Mouse (Mus musculus): ENCODE measurements around the gene Cpeb3. TPM values are rescaled to one million over a fixed set of nuclear protein-coding genes. Genes with fewer than 3 reads are reported as not detected.
"Not testable (repeated sequence)": the region's sequence is repeated elsewhere in the genome, so short reads cannot be mapped to it uniquely, and the experiment has no call there.

The Cpeb3 gene
- 10 to 100 TPM; 38.5 to 45.0 TPM for total RNA-seq (2021)

- peak; percentile 45 for DNase-seq
Measured at GRCm38 (mm10) chr19:37208176-37208755, at the start of gene Cpeb3. Gene Cpeb3, minus strand, starts transcription at chr19:37208601.

- DNase-seq, result no peak
Measured at GRCm38 (mm10) chr19:37255321-37255720, 46.9 kb upstream of the Cpeb3 start.

- no peak for DNase-seq
Measured at GRCm38 (mm10) chr19:37252104-37252503, 43.7 kb upstream of the Cpeb3 start.

- no peak for DNase-seq
Measured at GRCm38 (mm10) chr19:37248199-37248598, 39.8 kb upstream of the Cpeb3 start.

DNA sequence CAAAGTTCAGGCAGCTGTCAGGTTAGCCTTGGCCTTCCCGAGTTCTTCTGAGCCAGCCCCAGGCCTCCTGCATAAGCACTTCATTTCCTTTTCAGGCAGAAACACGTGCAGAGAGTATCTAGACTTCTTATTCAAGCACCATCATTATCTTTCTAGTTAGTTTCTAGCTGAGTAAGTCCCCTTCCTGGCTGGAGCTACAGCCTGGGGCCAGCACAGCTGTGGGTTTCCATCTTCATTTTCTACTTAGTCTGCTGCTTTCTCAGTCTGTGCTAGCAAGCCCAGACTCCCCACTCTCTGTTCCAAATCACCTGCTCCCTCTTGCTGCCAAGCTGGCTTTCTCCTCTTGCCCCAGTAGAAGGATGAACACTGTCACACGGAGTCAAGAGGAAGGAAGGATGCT is 38.5 kb upstream of the Cpeb3 start:
- no peak for DNase-seq

GRCm38 (mm10) chr19:37242707-37243106 is 34.3 kb upstream of the Cpeb3 start:
- no peak for DNase-seq

DNA sequence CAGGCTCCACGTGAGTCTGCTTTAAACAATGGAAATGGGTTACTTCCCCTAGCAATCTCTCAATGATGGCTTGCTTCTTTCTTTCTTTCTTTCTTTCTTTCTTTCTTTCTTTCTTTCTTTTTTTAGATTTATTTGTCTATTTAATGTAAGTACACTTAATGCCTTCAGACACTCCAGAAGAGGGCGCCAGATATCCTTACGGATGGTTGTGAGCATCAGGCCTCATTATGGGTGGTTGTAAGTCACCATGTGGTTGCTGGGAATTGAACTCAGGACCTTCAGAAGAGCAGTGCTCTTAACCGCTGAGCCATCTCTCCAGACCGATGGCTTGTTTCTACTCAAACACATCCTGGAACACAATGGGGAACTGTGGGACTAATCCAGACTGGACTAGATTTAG is 32.8 kb upstream of the Cpeb3 start:
- no peak for DNase-seq

- DNase-seq, result peak; percentile 66
Measured at GRCm38 (mm10) chr19:37239096-37239495, 30.7 kb upstream of the Cpeb3 start.

DNA sequence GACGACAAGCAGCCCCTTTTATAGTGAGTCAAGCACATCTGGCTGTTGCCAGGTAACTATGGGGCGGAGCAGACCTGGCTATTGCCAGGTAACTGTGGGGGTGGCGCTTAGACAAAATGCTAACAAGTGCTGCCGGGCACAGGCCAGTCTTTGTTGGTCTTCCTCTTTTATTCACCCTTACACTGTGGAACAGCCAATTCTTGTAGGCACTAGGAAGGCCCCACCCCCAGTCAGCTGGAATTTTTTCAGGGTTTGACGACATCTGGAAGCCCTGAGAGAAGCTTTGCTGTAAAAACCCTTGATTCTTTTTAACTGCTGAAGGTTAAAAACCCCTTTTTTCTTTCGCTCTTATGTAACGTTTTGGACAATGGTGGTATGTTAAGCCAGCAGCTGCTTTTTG is 30.2 kb upstream of the Cpeb3 start:
- DNase-seq, result no peak

DNA sequence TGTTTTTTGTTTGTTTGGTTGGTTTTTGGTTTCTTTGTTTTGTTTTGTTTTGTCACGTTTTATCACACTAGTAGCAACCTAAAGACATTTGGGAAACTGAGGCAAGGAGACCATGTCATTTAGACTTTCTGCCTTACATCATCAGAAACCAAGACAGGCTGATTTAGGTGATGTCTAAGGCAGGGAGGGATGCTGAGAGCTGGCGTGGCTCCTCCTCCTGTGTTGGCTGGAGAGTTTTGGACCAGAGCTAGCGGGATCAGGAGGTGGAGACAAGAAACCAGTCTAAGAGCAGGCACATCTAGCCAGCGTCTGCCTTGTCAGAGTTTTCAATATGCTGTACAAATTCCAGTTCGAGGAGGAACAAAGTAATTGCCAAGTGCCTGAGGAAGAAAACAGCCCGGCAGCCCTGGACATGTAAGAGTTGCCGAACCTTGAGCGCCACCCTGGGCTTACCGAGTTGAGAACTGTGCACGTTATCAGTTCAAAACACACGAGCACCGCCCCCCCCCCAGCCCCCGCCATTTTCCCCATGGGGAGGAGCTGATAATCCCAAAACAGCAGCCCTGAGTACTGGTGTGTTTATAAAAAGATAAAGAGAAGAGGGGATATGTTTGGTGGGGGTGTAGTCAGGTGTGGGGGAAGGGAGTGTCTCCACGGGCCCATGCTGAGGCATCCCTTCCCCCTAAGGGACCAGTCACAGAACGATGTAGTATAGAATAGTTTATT is 29.5 kb upstream of the Cpeb3 start:
- no peak for DNase-seq

DNA sequence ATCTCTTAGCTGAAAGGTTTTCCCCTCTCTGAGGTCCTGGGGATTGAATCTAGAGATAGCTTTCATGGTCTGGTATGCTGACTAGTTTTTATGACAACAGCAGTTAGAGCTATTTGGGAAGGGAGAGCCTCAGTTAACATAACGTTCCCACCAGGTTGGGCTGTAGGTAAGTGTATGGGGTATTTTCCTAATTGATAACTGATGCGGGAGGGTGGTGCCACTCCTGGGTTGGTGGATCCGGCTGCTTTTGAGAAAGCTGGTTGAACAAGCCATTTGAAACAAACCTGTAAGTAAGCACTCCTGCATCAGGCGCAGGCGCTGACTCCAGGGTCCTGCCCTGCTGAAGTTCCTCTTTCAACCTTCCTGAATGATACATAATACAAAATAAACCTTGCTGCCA is 28.9 kb upstream of the Cpeb3 start:
- DNase-seq, result no peak

DNA sequence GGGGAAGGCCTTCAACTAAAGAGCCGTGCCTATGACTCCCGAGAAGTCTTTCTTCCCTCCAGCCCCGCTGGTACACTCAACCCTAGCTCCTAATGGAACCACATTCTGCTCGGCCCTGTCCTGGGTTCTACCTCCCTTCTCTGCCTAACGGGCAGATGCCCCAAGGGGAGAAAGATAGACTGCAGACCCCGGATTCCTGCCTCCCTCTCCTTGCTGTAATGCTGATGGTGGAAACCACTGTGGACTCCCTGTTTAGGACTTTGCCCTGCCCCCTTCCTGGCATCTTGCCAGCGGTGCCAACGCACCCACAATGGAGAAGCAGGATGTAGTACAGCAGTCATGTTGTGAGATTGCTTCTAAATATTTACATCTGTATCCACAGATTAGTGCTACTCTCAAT is 27.4 kb upstream of the Cpeb3 start:
- DNase-seq, result no peak

DNA sequence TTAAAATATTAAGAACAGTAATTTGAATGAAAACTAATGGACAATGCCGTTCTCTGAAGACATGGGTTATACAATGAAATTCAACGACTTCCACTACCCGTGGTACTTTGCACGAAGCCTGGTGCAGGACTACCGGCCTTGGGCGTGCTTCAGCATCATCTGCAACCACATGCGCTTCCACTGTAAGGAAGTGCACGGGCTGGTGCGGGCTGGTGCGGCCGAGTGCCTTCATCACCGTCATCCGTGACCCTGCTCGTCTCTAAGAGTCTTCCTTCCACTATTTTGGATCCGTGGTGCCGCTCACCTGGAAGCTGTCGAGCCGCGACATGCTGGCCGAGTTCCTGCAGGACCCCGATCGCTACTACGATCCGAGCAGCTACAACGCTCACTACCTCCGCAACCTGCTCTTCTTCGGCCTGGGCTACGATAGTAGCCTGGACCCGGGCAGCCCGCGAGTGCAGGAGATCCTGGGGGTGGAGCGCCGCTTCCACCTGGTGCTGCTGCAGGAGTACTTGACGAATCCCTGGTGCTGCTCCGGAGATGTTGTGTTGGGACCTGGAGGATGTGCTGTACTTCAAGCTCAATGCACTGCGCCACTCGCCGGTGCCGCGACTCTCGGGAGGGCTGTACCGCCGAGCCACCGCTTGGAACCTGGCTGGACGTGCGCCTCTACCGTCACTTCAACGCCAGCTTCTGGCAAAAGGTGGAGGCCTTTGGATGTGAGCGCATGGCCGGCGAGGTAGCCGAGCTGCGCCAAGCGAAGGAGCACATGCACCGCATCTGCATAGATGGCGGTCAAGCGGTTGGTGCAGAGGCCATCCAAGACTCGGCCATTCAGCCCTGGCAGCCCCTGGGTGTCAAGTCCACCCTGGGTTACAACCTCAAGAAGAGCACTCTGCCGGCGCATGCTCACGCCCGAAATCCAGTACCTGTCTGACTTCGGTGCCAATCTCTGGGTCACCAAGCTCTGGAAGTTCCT is 25.4 kb upstream of the Cpeb3 start:
- no peak for DNase-seq

DNA sequence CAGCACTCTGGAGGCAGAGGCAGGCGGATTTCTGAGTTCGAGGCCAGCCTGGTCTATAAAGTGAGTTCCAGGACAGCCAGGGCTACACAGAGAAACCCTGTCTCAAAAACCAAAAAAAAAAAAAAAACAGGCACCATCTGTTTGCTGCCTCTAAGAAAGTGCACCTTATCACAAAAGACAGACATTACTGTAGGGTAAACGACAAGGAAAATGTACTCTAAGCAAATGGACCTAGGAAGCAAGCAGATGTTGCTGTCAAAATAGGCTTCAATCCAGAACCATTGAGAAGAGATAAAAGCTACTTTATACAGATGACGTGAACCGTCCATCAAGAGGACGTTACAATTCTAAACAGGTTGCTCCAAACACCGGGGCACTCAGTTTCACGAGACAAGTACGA is 24.2 kb upstream of the Cpeb3 start:
- not testable (repeated sequence) for DNase-seq

DNA sequence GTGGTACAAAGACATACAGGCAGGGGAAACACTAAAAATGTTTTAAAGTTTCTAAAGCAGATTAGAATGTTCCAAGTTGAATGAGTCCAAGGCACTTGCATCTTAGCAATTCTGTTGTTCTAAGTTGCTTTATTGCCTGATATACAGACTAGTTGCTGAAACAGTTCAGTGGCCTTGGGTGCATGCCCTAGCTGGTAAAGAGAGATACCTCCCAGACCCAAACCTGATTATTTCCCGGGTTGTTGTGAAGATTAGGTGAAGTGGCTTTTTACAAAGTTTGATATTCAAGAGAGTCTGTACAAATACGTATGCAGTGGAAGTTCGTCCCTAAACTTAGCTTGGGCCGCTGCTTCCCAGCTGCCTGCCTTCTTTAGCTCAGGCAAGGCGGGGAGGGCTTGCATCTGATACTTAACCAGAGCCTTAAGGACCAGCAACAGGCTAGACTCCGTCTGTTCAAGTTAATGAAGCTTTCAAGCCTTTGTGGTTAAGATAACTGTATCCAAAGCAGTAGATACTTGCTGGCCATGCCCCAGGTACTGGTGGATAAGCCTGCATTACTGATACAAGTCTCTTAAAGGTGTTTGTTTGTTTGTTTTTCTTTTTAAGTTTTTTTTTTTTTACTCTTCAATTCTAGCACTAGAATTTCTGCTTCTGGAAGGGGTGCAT is 16.9 kb upstream of the Cpeb3 start:
- DNase-seq, result no peak

DNA sequence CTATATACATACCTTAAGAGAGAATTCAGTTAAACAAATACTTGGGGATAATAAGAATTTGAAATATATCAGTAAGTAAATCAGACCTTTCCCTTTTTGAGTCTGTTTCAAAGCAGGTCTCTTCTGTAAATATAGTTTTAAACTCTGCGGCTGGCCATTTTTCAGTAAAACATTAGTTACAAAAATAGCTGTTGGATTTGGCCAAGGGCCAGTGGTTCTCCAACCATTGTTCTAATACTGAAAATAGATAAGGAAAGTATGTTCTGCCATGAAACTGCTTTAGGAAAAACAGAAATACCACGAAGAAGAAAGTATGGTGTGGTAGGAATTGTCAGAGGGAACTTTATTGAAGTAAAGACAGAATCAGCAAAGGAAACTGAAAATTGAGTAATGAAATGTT is 6.3 kb upstream of the Cpeb3 start:
- peak; percentile 52 for DNase-seq

DNA sequence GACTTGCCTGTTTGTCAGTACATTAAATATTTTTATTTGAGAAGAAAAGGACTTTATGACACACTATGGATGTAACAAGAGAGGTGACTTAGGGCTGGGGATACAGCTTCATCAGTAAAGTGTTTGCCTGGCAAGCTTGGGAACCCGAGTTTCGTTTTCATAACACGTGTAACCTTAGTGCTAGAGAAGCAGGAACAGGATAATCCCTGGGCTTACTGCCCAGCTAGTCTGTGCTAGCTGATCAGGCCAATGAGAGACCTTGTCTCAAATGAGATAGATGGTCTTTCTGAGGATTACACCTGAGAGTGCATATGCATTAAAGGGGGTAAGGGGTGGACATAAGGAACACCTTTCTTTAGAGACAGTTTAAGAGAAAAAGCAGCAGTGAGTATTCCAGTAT is 3.0 kb upstream of the Cpeb3 start:
- DNase-seq, result no peak

DNA sequence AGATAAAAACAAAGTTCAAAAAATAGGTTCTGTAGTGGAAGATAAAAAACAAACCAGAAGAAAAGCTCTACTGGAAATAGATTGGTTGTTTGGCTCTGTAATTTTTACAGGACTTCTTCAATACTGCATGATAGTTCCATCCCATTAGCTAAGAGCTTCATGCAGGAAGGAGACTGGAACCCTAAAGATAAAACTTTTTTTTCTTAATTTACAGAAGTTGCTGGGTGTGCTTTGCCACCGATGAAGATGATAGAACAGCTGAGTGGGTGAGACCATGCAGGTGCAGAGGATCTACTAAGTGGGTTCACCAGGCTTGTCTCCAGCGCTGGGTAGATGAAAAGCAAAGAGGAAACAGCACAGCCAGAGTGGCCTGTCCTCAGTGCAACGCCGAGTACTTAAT is 2.1 kb upstream of the Cpeb3 start:
- DNase-seq, result no peak

DNA sequence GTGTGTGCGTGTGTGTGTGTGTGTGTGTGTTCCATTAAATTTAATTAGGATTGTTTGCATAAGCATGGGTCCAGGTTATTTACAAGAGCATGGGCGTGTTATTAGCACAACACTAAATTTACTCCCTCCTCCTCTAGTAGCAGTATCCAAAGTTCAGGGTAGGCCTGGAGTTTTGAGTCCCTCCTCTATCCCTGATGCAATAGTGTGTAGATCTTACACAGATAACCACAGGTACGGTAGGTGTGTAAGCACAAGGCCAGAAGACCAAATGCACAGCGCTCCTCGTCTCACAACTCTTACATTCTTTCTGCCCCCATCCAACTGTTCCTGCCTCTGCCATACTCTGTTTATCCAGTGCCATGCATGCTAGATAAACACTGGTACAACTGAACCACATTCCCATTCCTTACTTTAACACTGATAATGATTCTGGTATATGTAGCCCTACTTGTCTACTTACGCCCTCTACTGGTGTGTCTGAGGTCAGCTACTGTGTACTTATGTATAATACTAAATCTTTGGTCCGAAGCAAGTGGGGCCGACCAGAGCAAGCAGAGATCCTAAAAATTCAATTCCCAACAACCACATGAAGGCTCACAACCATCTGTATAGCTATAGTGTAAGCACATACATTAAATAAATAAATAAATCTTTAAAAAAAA is 1.2 kb upstream of the Cpeb3 start:
- no peak for DNase-seq

GRCm38 (mm10) chr19:37208986-37209385 is 585 bp upstream of the Cpeb3 start:
- no peak for DNase-seq

GRCm38 (mm10) chr19:37207303-37208175 is 862 bp downstream of the Cpeb3 start, which contains the start of gene March5:
Gene March5, plus strand, starts transcription at chr19:37207543.
- peak; percentile 90 for DNase-seq
